Mouse (Mus musculus) bone marrow macrophage, adult 2 months (primary cell): ENCODE measurements around the gene Fam19a2.

Experiments
- CTCF ChIP-seq: IDR thresholded peaks from 2 replicates; pipeline ENCODE4 v1.5.1; 2012; ENCODE audit warnings: low read depth, mild to moderate bottlenecking, low read length, moderate library complexity
- POLR2A ChIP-seq: IDR thresholded peaks from 2 replicates; pipeline ENCODE4 v1.6.1; 2012; ENCODE audit warnings: mild to moderate bottlenecking, low read depth, low read length, borderline replicate concordance

DNA sequence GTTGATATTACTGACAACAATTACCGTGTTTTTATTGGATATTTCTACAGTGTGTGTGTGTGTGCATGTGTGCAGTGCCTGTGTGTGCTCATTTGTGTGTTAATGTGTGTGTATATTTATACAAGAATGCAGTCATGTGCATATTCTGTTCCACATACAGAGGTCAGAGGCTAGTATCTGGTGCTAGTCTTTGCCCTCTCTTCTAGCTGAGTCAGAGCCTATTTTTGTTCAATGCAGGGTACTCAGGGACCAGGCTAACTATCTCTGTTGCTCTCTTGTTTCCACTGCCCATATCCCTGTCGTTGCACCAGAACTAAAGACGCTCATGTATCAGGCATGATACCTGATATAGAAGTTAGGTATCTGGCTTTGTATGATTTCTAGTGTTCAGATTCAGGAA is 251.0 kb downstream of the Fam19a2 start:
- no peak for TF ChIP-seq CTCF
- TF ChIP-seq POLR2A: no peak
